Mouse (Mus musculus) thymus, adult 2 months (tissue): ENCODE measurements at regions not wholly inside any gene's neighbourhood (a gene's known extent, or its start where the extent isn't known, plus 50 kb on each side); places are given as distances from the start of the nearest gene placed in this dataset.

Experiments used
- DNase-seq: peaks from one replicate; pipeline ENCODE4 v3.0.0; 2021
- H3K27ac ChIP-seq: fragments of 200-500 bp; 2 replicates; pipeline ENCODE4 v1.5.1; 2012; ENCODE audit warnings: low read length, control low read depth; ENCODE audit not compliant: control insufficient read depth, insufficient read depth
- H3K27me3 ChIP-seq: fragments of 200-500 bp; 2 replicates; pipeline ENCODE4 v1.6.1; 2012; ENCODE audit warnings: mild to moderate bottlenecking, low read length, moderate library complexity, mixed read lengths; ENCODE audit not compliant: control insufficient read depth, insufficient read depth
- H3K36me3 ChIP-seq: fragments of 200-500 bp; 2 replicates; pipeline ENCODE4 v1.6.1; 2012; ENCODE audit warnings: mild to moderate bottlenecking, low read length, moderate library complexity; ENCODE audit not compliant: control insufficient read depth, insufficient read depth
- H3K4me1 ChIP-seq: fragments of 200-500 bp; replicated peaks from 2 replicates; pipeline ENCODE4 v1.6.1; 2012; ENCODE audit warnings: low read length; ENCODE audit not compliant: control insufficient read depth, insufficient read depth
- H3K4me3 ChIP-seq: fragments of 200-500 bp; 2 replicates; pipeline ENCODE4 v1.5.1; 2012; ENCODE audit warnings: mild to moderate bottlenecking, low read length, control low read depth, moderate library complexity; ENCODE audit not compliant: control insufficient read depth, insufficient read depth
- CTCF ChIP-seq: fragments of 200-500 bp; IDR thresholded peaks from 2 replicates; pipeline ENCODE4 v1.5.1; 2012; ENCODE audit warnings: mild to moderate bottlenecking, control low read depth, low read length, moderate library complexity, borderline replicate concordance; ENCODE audit not compliant: control insufficient read depth, poor library complexity, insufficient read depth; ENCODE audit errors: extremely low read depth
- POLR2A ChIP-seq: fragments of 200-500 bp; IDR thresholded peaks from 2 replicates; pipeline ENCODE4 v1.6.1; 2012; ENCODE audit warnings: mild to moderate bottlenecking, low read length, control low read depth, moderate library complexity; ENCODE audit not compliant: control insufficient read depth, poor library complexity, insufficient read depth; ENCODE audit errors: extremely low read depth
- WGBS: fragments of 180-500 bp; shearing (Covaris S2); methylation state at CpG from one replicate; pipeline ENCODE4 v1.1.7; 2018; 5-methylcytosine and 5-hydroxymethylcytosine counted together

- H3K36me3 ChIP-seq, result no peaks in the 10 kb centered on the region
- H3K27ac ChIP-seq, result no peak overlapping the region
- TF ChIP-seq POLR2A (no peak), CTCF (no peak)
- H3K4me1 ChIP-seq, result peaks cover 6% of the 10 kb centered on the region; the same call in 1 of the 2 replicates
- WGBS, result 92% methylated on average over 9 of the region's 9 CpGs
- DNase-seq, result no peak
- no peak overlapping the region for H3K4me3 ChIP-seq
- no peaks in the 10 kb centered on the region for H3K27me3 ChIP-seq
Observed at GRCm38 (mm10) chr4:9016504-9017040, 777.7 kb upstream of the Car8 start.

GRCm38 (mm10) chr4:9015528-9016503 is 777.0 kb upstream of the Car8 start:
- Histone ChIP-seq H3K27ac (no peak overlapping the region), H3K4me1 (peaks cover 6% of the 10 kb centered on the region; the same call in 1 of the 2 replicates), H3K4me3 (no peak overlapping the region), H3K36me3 (no peaks in the 10 kb centered on the region), H3K27me3 (no peaks in the 10 kb centered on the region)
- TF ChIP-seq CTCF (no peak), POLR2A (no peak)
- 34% methylated on average over 14 of the region's 14 CpGs for WGBS
- DNase-seq, result no peak

GRCm38 (mm10) chr4:9014986-9015385 is 776.1 kb upstream of the Car8 start:
- Histone ChIP-seq H3K27ac (no peak overlapping the region), H3K4me3 (no peak overlapping the region), H3K4me1 (peaks cover 7% of the 10 kb centered on the region), H3K27me3 (no peaks in the 10 kb centered on the region), H3K36me3 (no peaks in the 10 kb centered on the region)
- TF ChIP-seq CTCF, result no peak
- no peak for DNase-seq
- 94% methylated on average over 4 of the region's 4 CpGs for WGBS

- 95% methylated on average over 9 of the region's 9 CpGs for WGBS
Observed at GRCm38 (mm10) chr4:9012787-9013186, 773.9 kb upstream of the Car8 start.

GRCm38 (mm10) chr4:9011952-9012351 is 773.1 kb upstream of the Car8 start:
- DNase-seq, result no peak
- no peak overlapping the region for H3K4me3 ChIP-seq
- H3K36me3 ChIP-seq, result no peaks in the 10 kb centered on the region
- no peak overlapping the region for H3K27ac ChIP-seq
- TF ChIP-seq CTCF (no peak), POLR2A (no peak)
- H3K4me1 ChIP-seq, result peaks cover 12% of the 10 kb centered on the region
- WGBS, result 82% methylated on average over 3 of the region's 3 CpGs
- no peaks in the 10 kb centered on the region for H3K27me3 ChIP-seq

More at GRCm38 (mm10) chr4:9012787-9013186, 773.9 kb upstream of the Car8 start:
- no peak for DNase-seq
- Histone ChIP-seq H3K4me1 (peaks cover 12% of the 10 kb centered on the region), H3K4me3 (no peak overlapping the region), H3K27me3 (no peaks in the 10 kb centered on the region), H3K36me3 (no peaks in the 10 kb centered on the region), H3K27ac (no peak overlapping the region)
- TF ChIP-seq CTCF (no peak), POLR2A (no peak)

GRCm38 (mm10) chr4:9011129-9011518 is 772.3 kb upstream of the Car8 start:
- WGBS, result 92% methylated on average over 7 of the region's 7 CpGs
- Histone ChIP-seq H3K4me1 (peaks cover 12% of the 10 kb centered on the region), H3K36me3 (no peaks in the 10 kb centered on the region), H3K4me3 (no peak overlapping the region), H3K27ac (no peak overlapping the region), H3K27me3 (no peaks in the 10 kb centered on the region)
- TF ChIP-seq CTCF, result no peak
- no peak for TF ChIP-seq POLR2A
- DNase-seq, result no peak
